Mouse (Mus musculus) megakaryocyte progenitor cell, adult 5-6 weeks (primary cell): ENCODE data around the gene Hacl1. TPM values are rescaled to one million over a fixed set of nuclear protein-coding genes. Genes with fewer than 3 reads are reported as not detected.

Source experiments
- ATAC-seq: replicated peaks from 2 replicates; pipeline ENCODE4 v1.8.0; 2016; ENCODE audit warnings: mild to moderate bottlenecking, moderate TSS enrichment, inconsistent platforms; ENCODE audit not compliant: poor library complexity
- total RNA-seq, 2 experiments: library from RNA; stranded (forward) in 1 of 2; stranded (reverse) in 1 of 2; fragments of 157-497, 149-512 nt in 1 of 2; fragments of 200-1000 nt in 1 of 2; gene quantifications; 2 replicates each; pipeline versions ENCODE4 v1.2.3 to v1.2.4; 2015 to 2017

Gene Hacl1
- total RNA-seq, 2 experiments from 2014 or later, result 18.9 to 34.8 TPM

GRCm38 (mm10) chr14:31641506-31642155, 545 bp upstream of the Hacl1 start:
- ATAC-seq, result no peak

DNA sequence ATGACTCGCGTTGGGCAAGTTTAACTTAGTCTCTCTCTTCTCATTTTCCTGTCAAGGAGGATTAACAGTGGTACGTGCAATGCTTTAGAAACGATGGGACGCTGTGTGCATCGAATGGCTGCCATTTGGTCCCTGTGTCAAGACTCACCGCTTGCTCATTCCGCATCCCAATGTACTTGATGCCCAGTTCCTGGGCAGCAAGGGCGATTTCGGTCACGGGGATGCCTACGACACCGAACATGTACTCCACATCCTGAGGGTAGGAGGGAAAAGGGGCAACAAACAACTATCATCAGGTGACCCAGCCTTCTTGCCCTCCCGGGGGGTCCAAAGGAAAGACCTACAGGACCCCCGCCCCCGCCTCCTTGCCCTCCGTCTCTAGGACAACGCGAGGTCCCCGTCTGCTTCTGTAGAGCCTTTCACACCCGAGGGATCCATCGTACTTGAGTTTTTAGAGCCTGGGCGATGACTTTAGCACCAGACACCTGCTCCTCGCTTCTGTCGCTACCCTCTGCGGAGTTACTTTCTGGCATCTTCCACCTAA, 668 bp downstream of the Hacl1 start, which contains the start of gene Gm49387:
Gm49387 (minus strand) TSS at position 533 of the 544 bp plus-strand sequence.
- no peak for ATAC-seq

- ATAC-seq, result no peak
Observed at GRCm38 (mm10) chr14:31630677-31631076, 10.4 kb downstream of the Hacl1 start.

DNA sequence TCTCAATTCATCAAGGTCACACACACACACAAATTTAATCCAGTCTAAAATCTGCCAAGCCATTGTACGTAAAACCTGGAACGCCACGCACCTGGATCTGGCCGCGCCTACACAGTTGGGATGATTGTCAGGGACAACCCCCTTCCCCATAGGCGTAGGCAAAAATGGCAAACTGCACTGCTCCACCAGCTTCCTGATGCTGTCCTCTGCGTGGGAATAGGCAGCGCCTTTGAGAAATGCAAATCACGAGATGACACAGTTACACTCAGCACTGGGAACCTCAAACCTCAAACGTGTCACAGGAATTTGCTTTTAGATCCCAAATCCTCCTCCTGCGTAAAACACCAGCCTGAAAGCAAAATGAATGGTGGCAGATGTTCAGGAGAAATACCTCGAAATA, 18.3 kb downstream of the Hacl1 start:
- ATAC-seq, result no peak

- ATAC-seq, result no peak
Observed at GRCm38 (mm10) chr14:31620591-31621223, 20.4 kb downstream of the Hacl1 start.

GRCm38 (mm10) chr14:31617997-31618396, 23.1 kb downstream of the Hacl1 start:
- peak; percentile 81 for ATAC-seq

DNA sequence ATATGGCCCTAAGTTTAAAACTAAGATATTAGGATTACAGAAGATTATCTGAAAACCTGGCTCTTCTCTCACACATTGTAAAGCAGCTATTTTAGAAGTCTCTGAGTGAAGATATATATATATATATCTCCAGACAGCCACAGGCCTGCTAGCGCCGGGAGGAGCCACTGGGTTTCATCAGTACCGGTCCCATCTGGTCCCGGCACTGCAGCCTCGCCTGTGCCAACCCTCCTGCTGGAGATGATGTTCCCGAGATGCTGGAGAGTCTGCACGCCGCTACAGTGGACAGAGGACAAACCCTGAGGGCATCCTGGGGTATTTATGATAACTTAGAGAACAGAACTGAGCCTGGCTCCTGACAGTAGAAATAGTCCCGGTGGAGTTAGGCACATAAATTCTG, 23.9 kb downstream of the Hacl1 start:
- ATAC-seq, result no peak

- peak; percentile 63 for ATAC-seq
Observed at GRCm38 (mm10) chr14:31613671-31614070, 27.4 kb downstream of the Hacl1 start.

DNA sequence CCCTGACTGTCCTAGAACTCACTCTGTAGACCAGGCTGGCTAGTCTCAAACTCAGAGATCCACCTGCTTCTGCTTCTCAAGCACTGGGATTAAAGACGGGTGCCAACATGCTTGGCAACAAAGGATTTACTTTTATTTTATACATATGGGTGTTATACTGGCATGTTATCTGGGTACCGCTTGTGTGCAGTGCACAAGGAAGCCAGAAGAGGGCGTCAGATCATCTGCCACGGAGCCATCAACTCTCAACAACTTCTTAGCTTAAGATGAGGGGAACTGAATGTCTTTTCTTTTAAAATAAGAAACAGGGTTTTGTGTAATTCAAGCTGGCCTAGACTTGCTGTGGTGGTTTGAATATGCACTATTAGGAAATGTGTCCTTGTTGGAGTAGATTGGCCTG, 29.1 kb downstream of the Hacl1 start:
- ATAC-seq, result peak; percentile 48; the same call in 1 of the 2 replicates

DNA sequence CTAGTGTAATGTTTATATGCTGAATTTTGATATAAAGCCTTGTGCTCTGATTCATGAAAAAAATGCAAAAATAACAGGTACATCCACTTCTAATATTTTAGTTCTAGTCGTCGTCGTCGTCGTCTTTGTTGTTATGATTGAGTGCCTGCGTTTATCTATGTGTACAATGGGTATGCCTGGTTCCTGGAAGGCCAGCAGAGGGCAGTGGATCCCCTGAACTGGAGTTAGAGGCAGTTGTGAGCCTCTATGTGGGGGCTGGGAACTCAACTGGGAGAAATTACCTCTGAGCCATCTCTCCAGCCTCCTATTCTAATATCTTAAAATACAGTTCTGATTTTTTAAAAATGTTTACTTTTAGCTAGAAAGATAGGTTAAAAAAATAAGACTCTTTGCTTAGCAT, 35.6 kb downstream of the Hacl1 start:
- ATAC-seq, result 0 out of 2 replicates have a peak, but pooled peaks have one; percentile 36

DNA sequence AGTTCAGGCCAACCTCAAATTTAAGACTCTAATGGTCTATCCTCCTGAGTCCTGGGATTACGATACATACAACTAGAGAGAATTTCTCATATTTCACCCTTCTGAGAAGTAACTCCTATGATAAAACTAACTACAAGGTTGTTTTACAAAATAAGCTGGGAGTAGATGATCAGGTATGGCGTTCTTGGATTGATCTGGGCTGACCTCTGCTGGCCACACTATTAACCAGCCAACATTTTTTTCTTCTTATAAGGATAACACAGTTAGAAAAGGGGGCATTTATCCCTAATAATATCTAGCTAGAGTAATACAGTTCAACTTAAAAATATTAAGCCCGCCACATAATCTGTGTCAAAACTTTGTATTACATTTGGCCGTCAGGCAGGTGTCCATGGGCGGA, 36.2 kb downstream of the Hacl1 start:
- ATAC-seq, result no peak; the same call in 1 of the 2 replicates

DNA sequence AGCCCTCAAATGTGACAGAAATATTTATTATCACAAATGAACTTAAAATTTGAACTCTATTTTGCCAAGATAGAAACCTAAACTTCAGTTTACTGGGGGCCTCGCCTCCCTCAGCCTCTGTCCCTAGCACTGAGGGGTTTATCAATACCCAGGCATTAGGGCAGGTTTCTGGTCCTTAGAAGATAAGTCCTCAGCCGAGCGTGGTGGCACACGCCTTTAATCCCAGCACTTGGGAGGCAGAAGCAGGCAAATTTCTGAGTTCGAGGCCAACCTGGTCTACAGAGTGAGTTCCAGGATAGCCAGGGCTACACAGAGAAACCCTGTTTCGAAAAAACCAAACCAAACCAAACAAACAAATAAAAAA, 38.5 kb downstream of the Hacl1 start:
- ATAC-seq, result peak; percentile 86

DNA sequence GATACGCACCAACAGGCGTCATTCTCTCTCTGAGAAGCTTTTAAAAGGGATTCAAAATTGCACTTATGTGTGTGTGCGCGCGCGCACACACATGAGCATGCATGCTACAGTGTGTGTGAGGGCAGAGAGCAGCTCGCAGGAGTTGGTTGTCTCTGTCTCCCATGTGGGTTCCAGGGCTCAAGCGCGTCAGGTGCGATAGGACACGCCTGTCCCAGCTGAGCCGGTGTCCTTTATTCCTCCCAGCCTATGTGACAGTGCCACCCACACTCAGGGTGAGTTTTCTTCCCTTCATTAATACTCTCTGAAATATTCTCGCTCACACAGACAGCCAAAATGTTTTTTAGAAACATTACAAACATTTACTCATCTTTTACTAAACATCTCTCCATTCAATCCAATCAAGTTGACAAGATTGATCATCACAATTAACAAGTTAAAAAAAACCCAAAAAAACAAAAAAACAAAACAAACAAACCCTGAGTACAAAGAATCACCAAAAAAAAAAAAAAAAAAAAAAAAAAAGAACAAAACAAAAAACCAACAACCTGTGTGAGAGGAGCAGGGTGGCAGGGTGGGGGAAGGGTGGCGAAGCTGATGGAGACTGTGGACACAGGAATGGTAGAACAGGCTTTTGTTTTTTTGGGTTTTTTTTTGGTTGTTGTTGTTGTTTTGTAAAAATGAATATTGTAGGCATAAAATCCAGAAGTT, 39.0 kb downstream of the Hacl1 start:
- no peak for ATAC-seq

- 0 out of 2 replicates have a peak, but pooled peaks have one; percentile 19 for ATAC-seq
Observed at GRCm38 (mm10) chr14:31597446-31597845, 43.6 kb downstream of the Hacl1 start.

GRCm38 (mm10) chr14:31596408-31596807, 44.7 kb downstream of the Hacl1 start:
- peak; percentile 82 for ATAC-seq

GRCm38 (mm10) chr14:31594693-31595092, 46.4 kb downstream of the Hacl1 start:
- no peak for ATAC-seq

DNA sequence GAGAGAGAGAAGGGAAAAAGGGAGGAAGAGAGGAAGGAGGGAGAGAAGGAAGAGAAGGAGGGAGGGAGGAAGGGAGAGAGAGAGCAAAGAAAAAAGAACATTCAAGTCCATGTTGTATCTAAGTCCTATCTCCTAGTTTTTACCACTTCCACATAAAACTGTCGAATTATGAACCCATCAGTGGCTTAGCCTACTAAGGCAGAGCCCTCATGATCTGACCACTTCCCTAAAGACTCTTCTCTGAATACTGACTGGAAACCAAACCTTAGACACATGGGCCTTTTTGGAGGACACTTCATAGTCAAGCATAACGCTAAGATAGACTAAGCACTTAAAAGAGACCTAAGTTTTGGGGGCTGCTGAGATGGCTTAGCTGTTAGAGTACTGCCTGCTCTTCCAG, 48.0 kb downstream of the Hacl1 start:
- ATAC-seq, result peak; percentile 65

GRCm38 (mm10) chr14:31591243-31591642, 49.8 kb downstream of the Hacl1 start, which contains the start of gene Colq:
Colq (minus strand) TSS chr14:31591343.
- ATAC-seq, result no peak

- ATAC-seq, result no peak
Observed at GRCm38 (mm10) chr14:31586451-31586850, 54.6 kb downstream of the Hacl1 start.

GRCm38 (mm10) chr14:31583082-31583481, 58.0 kb downstream of the Hacl1 start:
- ATAC-seq, result peak; percentile 54; the same call in 1 of the 2 replicates

GRCm38 (mm10) chr14:31577966-31578735, 62.9 kb downstream of the Hacl1 start:
- ATAC-seq, result no peak
